Mouse (Mus musculus) layer of hippocampus, postnatal 14 days (tissue): ENCODE measurements at regions not wholly inside any gene's neighbourhood (a gene's known extent, or its start where the extent isn't known, plus 50 kb on each side); places are given as distances from the start of the nearest gene placed in this dataset.

Experiments used
- DNase-seq, 2 experiments: peaks; one replicate each; pipeline ENCODE4 v3.0.0; 2021 to 2022; ENCODE audit warnings: low spot score in 2 of 2, mixed read lengths in 1 of 2

DNA sequence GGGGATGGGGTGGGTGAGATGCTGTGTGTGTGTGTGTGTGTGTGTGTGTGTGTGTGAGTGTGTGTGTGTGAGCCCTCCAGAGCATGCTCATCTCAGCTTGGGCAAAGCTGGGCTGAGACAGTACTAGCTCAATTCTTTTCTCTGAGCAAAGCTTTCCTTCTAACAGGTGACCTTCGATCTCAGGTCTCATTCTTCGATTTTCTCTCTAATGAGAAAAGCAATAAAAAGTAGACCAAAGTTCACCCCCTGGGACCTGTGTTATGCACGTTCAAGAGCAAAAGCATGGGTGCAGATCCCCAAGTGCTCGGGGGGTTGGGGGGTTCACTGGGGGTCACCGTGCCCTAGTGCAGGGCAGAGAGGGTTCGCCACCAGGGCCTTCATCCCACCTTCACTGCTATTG is 103.1 kb upstream of the Slc22a12 start:
- no peak for DNase-seq

DNA sequence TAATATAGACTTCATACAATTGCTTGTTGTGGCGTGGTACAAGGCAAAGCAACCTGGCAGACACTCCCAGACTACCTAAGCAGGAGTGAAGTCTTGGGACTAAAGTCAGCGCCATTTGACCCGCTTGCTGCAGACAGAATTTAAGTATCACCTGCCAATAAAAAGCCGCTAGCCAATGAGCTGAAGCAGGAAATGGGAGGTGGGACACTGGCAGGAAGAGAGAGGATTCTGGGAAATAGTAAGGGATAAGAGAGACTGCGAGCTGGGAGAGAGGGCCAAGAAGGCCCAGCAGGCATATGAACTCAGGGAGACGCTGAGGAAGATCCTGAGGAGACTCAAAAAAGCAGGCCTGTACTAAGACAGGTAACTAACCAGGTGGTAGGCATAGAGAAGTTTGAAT is 102.0 kb upstream of the Slc22a12 start:
- DNase-seq, result no peak

DNA sequence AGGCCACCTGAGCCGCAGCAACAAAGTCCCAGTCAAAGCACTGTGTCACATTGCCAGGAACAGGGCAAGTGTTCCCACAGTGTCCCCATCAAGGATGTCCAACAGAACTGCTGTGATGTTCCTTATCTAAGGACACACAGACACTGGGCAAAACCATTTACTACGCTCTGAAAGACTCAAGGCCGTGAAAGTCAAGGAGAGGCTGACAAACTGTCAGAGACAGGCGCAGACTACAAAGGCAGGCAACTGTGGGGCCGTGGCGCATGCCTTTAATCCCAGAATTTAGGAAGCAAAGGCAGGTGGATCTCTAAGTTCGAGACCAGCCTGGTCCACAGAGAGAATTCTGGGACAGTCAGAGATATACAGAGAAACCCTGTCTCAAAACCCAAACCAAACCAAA is 96.8 kb upstream of the Slc22a12 start:
- DNase-seq, result no peak

DNA sequence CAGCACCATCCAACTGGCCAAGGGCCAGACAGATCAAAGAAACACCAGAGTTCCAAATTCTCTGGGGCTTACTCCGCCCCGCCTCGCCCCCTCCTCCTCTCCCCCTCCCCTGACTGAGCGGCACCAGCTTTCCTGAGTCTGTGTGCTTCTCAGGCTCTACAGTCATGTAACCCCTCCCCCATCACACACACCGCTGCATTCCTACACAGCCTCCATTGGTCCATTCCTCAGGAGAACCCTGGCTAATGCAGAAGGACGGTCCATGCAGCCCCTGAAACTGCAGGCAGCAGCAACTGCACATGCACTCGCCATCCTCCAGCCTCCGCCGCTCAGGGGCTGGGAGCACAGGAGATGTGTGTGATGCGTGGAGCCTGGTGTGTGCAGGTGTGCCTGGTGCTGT is 90.6 kb upstream of the Slc22a12 start:
- DNase-seq, result no peak

DNA sequence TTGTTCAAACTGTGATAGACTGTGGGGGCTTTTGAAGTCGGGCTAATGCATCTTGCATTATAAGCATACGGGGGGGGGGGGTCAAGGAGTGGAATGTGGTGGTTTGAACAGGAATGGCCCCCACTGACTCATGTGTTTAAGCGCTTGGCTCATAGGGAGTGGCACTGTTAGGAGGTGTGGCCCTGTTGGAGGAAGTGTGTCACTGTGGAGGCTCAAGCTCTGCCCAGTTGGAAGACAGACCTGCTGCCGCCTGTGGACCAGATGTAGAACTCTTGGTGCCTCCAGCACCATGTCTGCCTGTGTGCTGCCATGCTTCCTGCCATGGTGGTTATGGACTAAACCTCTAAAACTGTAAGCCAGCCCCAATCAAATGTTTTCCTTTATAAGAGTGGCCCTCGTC is 89.0 kb upstream of the Slc22a12 start:
- DNase-seq, result no peak

DNA sequence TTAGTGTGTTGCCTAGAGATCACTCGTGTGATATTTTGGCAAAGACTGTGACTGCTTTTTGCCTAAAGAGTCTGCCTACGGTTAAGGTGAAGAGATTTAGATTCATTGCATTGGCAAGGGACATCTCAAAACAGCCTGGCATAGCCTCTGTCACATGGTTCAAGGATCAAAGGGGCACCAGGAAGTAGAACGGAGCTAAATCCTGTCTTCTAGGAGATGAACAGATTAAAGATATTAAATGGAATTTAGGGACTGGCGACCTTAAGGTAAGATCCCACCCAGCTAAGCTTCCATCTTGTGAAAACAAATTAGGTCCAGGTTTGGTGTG is 87.7 kb upstream of the Slc22a12 start:
- DNase-seq, result no peak

DNA sequence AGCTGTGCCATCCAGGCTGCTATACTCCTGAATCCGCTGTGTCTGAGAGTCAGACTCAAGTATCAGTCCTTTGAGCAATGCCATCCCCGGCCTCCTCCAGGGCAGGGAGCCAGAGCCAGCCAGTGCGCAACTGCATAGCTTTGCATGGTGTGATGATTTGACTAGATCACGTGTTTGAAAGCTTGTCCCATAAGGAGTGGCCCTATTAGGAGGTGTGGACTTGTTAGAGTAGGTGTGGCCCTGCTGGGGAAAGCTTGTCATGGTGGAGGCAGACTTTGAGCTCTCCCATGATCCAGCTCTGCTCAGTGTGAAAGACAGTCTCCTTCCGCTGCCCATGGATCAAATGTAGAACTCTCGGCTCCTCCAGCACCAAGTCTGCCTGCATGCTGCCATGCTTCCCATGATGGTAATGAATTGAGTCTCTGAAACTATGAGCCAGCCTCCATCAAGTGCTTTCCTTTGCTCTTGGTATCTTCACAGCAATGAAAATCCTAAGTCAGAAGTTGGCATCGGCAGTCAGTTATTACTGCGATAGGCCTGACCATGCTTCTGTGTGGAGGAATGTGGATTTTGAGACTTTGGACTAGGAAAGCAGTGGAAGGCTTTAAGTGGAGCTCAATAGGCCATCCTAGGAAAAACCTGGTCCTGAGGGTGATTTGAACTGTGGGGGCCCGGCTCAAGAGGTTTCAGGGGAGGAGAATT is 87.2 kb upstream of the Slc22a12 start:
- DNase-seq, result no peak

DNA sequence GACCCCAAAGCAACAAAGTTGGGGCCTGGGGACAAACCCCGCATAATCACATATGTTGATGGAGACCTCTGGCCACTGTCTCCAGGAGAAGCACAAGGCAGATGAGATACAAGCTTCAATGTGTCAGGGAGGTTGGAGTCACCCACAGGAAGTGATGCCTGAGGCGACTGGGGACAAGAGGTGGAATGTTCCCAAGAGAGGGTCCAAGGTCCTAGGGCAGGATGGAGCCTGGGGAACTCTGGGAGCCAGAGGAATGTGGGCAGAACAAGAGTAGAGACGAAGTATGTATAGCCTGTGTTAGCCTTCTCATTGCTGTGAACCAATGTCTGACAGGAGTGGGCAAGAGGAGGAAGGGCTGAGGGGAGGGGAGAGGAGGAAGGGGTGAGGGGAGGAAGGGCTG is 82.7 kb upstream of the Slc22a12 start:
- no peak for DNase-seq

DNA sequence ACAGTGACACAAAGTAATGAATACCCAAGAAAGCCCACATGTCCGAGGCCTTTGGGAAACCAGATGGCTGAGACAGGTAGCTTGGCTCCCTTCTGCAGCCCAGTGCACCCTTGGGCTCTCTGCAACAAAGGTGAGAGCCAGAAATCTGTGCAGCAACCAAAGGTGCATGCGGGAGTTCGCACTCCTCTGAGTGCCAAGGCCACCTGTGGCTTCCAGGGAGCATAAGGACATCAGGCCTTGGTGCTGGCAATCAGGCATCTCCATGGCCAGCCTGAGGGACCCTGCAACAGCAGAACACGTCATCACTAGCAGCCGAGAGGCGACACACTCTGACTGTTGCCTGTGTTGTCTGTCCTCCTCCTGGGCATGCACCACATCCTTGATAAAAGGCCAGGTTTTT is 78.2 kb upstream of the Slc22a12 start:
- no peak for DNase-seq

DNA sequence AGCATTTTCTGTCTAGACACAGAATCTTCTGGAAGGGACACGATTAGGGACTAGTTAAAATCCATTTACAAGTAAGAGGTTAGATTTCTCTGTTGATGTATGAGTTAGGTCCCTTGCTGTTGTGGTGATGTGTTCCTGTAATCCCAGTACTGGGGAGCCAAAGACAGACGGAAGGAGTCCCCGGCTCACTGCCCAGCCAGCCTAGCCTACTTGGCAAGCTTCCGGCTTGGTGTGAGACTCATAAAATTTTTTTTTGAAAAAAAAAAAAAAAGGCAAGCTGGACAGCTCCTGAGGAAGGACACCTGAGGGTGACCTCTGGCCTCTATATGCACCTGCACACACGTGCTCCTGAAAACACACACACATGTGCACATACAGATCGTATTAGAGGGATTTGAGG is 76.7 kb upstream of the Slc22a12 start:
- no peak for DNase-seq

DNA sequence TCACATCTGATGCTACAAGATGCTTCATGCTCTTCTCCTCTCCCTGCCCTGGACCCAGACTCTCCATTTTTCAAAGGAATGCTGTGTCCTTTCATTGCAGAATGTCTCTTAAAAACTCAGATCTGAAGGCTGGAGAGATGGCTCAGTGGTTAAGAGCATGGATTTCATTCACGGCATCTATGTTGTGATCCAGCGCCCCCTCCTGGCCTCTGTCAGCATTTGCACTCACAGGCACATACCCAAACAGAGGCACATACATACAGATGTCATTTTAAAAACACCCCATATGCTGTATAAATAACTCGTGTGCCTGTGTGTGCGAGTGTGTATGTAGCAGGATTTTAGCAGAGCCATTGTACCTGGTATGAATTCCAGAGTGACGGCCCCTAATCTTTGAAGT is 73.8 kb upstream of the Slc22a12 start:
- no peak for DNase-seq

DNA sequence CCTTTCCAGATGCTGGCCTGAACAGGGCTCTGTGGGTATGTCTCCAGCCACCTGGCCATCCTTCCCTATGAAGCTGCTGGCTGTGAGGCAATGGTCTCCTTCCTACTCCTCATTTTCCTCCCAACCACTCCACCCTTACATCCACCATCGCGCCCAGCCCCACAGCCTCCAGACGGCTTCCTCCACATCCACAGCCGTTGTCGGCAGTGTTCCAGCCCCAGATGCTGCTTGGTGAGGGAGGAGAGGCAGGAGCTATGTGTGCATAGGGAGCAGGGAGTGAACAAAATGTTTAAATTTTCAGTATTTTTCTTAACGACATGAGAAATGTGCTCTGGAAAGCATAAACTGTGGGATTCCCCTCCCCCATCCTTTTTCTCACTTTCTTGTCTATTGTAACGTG is 69.6 kb upstream of the Slc22a12 start:
- no peak for DNase-seq

DNA sequence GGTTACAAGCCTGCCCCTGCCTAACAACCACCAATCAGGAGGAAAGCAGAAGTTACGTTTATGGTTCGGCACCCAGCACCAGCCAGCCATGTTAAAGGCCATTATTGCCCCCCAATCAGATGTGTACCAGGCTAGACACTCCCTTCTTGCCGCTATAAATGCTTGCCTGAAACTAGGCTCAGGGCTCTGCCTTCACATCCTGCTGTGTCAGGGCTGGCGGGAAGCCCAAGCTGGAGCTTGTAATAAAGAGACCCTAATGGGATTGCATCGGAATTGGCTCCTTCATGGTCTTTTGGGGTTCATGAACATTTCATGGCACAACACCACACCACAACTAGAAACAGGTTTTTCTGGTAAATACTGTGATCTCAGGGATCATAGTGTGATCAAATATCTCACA is 69.1 kb upstream of the Slc22a12 start:
- DNase-seq, result no peak

DNA sequence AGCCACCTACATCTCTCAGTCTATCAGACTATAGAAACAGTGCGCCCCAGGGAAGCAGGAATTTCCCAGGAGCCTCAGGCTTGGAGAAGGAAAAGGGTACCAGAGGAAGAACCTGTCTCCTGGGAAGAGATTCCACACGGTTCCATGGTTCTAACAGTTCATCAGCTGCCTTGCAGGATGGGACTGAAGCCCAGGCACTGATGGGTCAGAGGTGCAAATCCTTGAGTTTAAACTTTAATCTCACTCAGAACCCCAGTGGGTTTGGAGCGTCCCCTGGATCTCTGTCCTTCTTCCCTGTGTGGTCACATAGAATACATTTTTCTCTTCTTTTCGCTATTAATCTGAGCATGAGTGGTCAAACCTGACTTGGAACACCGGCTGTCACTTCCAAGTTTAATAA is 67.9 kb upstream of the Slc22a12 start:
- no peak for DNase-seq

DNA sequence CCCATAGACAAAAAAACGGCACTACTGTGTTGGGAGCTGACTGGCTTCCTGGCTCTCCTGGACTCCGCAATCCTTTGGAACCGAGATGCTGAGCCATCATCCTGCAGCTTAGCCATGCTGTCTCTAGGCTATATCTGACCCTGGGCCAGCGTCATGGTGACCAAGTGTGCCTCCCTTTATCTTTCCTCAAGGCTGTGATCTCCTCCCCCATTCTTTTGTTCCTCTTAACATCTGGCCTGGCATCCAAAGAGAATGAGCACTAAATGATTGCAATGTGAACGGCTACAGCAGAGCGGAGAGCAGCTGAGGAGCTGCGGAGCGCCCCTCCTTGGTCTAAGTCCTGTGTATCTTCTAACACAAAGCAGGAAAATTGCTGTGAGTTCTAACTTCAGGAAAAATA is 67.2 kb upstream of the Slc22a12 start:
- no peak for DNase-seq

DNA sequence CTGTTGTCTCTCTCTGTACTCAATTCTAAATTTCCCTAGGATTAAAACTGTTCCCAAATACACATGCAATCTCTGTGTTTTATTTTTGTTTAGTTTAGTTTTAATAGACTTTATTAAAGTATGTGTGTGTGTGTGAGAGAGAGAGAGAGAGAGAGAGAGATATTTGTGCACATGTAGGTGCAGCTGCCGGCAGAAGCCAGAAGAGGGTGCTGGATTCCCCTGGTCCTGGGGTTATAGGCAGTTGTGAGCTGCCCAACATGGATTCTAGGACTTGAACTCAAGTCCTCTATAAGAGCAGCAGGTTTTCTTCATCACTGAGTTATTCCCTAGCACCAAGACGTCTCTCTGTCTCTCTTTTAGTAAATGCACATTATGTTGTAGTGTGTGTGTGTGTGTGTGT is 64.7 kb upstream of the Slc22a12 start:
- no peak for DNase-seq

DNA sequence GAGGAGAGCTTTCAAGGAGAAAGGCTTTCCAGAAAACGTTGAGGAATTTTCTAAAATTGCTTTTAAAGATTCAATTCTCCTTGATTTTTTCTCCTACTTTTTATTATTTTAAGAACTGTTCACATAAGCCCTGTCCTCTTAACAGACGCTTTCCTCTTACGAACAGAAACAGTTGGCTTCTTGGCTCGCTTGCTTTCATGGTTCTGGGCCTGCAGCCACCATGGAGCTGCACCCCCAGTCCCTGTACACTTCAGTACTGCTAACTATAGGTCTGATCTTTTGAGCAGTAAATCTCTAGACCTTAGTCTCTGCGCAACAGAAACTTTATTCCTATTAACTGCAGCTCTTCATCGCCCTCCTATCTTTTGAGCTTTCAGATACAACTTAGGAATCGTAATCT is 63.8 kb upstream of the Slc22a12 start:
- DNase-seq, result peak in 1 of 2 experiments; percentile 43

DNA sequence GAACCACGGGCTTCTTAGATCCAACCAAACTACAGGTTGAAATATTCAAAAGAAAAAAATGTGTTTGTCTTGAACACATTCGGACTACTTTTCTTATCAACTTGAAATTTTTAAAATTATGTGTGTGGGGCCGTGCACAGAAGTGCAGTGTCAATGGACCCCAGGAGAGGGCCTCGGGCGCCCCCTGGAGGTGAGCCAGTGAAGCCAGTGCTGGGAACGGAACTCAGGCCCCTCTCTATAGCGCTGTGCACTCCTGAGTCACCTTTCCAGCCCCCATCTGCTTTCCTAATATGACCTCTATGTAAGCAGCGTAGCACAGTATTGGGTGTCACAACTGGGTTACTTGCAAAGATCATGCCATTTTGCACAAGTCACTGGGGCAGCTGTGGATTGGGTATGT is 61.9 kb upstream of the Slc22a12 start:
- no peak for DNase-seq

DNA sequence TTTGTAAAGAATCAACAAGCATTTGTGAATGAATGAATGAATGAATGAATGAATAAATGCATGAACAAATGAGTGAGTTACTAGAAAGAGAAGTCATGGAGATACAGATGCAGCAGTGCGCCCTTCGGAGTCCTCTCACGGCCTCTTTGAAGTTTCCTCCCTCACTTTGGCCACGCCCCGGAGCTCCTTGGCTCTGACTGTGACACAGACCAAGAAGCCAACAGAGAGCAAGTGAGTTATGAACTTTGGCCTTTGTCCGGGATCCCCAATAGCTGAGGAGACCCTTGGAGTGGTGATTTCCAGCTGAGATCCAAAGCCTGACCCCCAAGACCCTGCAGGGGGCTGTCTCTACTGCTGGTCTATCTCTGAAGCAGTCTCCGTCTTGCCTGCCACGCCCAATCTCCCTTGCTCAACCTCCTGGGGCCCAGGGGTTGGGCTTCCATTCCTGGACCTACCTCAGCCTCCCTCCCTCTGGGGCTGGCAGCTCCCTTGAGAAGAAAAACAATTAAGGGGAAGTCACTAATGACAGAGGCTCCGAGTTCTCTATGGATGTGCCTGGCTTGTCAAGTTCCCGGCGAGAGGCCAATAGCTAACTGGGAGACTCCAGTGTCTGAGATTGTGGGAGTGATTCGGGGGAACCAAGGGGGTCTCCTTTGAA is 58.2 kb upstream of the Slc22a12 start:
- no peak for DNase-seq

DNA sequence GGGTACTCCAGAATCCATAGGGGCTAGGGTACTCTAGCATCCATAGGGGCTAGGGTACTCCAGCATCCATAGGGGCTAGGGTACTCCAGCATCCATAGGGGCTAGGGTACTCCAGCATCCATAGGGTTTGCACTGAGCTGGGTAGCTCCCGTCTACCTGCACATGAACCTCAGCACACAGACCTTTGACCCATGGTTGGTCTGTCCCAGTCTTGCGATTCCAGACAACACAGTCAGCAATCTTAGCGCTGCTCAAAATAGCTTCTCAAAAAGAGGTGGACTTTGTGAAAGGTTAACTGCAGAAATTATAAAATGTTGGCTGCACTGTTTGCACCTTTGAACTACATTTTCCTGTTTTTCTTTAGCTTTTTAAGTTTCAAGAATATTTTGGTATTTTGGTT is 56.4 kb upstream of the Slc22a12 start:
- no peak for DNase-seq

DNA sequence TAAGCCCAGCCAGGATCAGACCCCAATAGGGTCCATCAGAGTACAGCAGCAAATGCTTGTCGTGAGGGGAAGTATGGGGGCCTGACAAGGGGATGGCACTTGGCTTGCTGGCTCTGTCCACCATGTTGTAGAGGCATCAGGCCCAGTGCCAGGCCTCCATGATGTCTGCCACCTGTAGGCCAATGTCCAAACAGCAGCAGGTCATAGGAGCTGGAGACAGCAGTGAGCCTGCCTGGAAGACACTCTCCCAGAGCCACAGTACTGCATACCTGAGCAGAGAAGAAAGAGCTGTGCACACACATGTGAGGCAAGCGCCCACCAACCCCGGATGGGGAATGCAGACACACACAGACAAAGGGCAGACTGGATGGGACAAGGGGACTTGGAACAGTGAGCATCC is 55.4 kb upstream of the Slc22a12 start:
- DNase-seq, result no peak

DNA sequence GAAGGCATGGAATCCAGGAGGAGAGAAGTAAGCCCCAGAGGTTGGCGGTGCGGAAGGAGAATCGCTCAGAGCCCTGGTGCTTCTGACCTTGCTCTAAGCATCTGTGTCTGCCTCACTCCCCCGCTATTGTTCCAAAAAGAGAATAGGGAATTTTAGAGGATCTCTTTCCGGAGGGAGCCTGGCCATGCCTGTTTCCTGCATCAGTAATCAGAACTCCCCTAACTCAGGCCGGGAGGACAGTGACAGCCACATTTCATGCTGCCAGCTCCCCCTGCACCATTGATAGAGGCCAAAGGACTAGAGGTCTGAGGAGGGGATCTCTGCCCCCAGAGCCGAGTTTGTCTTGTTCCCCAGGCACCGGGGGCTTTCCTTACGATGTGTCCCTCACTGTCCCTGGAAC is 53.0 kb upstream of the Slc22a12 start:
- DNase-seq, result no peak
